Mouse (Mus musculus) right cerebral cortex, postnatal 10 days (tissue): ENCODE results near the gene Trim10.
A peak's percentile ranks its signal among the peaks of the same experiment; 100 is the strongest.
"Not testable (repeated sequence)": the region's sequence is repeated elsewhere in the genome, so short reads cannot be mapped to it uniquely, and the experiment has no call there.

Source experiments
- DNase-seq, 2 experiments: peaks; one replicate each; pipeline ENCODE4 v3.0.0; 2021; ENCODE audit warnings: low spot score in 2 of 2

Gene Trim10

DNA sequence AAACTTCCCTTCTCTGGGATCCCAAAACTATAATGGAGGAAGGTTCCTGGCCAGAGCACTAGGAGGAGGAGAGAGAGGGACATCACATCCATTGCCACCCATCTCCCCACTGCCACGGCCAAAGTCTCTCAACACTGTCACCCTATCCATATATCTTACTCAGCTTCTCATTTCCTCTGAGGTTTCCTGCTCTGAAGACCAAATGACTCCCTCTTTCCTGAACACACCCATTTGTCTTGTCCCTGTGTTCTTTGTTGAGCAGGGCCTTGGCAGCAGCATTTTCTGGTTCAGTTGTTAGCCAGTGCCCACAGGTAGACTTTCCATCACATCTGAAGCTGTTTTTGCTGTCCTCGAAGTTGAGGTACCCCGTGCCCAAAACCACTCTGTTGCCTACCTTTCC is 11.2 kb upstream of the Trim10 start:
- no peak for DNase-seq

- DNase-seq = no peak
These were observed 7.7 kb upstream of the Trim10 start for GRCm38 (mm10) chr17:36861680-36862079.

DNA sequence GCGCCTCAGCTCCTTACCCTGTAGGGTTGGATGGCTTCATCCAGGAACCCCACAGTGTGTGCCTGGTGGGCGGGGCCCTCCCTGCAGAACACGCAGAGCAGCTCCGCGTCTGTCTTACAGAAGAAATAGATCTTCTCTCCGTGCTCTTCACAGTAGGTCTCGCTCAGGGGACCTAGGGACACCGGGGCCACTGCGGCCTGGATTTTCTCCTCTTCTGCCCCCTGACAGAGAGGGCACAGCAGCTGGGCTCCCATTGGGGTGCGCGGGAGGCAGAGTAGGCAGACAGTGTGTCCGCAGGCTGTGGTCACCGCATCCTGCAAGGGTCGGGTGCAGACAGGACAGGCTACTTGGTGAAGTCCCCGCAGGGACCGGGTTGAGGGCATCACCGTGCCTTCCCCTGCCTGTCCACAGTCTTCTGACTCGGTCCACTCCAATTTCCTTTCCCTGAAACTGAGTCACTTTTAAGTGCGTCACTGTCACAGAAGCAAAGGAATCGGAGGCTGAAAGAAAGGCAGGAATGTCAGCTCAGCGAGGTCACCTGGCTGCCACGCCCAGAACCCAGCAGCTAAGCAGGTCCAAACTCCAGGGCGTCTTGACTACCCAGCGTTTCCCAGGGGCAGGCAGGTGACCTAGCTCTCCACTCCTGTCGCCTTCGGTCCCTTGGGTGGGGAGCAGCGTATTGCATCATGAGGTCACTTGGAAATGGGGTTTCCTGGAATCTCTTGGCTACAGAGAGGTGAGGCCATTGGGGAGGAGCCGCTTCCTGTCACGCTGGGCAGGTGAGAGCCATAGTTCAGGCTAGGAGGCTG is 2.5 kb upstream of the Trim10 start, which contains the start of gene Trim15:
TSS of gene Trim15 (minus strand) at position 492 of the 809 bp plus-strand sequence.
- DNase-seq = no peak

- no peak for DNase-seq
These were observed 538 bp upstream of the Trim10 start for GRCm38 (mm10) chr17:36868836-36869235.

DNA sequence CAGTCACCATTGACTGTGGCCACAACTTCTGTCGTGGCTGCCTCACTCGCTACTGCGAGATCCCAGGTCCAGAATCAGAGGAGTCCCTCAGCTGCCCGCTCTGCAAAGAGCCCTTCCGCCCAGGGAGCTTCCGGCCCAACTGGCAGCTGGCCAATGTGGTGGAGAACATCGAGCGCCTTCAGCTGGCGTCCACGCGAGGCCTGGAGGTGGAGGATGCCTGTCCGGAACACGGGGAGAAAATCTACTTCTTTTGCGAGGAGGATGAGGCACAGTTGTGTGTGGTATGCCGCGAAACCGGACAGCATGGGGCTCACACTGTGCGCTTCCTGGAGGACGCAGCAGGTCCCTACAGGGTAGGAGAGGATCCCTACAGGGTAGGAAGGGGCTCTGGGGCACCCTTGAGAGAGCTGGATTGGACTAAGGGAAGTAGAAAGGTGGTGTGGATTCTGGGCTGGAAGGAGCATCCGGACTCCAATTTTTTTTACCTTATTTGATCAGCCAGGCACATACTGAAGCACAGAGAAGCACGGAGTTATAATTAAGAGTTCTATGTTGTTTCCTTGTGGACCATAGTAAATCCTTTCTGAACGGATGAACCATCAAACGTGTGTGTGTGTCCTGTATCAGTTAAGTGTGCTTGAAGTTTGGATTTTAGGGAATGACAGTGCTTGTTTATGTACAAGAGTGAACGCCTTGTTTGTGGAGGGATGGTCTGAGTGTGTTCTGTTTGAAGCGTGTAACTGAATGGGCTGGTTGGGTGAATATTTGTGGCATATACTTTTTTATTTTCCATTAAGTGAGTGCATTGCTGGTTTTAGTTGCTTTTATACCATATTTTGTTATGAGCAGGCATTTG is 809 bp downstream of the Trim10 start:
- DNase-seq = peak in 1 of 2 experiments; percentile 42

DNA sequence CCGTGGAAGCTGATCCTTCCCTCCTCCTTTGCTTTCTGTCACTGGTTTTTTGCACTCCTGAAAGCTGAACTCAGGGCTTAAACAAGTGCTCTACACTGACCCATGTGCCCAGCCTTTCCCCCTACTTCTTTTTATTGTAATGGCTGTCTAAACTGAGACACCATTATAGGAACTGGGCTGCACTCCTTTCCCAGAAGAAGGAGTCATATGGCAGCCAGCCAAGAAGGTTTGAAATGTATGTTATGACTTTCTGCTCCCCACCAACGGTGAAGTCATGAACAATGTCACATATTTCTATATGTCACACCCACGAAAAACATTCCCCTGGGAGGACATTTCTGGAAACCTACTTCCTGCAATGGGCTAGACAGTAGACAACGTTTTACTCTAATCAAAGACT is 5.3 kb downstream of the Trim10 start:
- no peak for DNase-seq

DNA sequence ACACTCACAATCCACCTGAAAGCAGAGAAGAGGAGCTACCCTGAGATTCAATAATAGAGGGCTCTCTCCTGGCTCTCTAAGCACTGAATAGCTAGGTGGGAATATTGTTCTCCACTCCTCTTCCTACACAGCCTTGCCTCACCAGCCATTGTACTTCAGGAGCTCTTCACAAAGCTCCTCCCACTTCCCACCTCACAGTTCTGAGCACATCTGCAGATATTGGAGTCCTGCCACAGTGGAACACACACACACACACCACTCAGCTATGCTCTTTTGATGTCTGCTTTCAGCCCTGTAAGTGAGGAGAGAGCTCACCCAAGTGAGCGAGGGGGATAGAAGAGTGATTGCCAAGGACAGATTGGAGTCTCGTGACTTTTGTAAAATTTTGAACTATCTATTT is 14.0 kb downstream of the Trim10 start:
- no peak for DNase-seq

DNA sequence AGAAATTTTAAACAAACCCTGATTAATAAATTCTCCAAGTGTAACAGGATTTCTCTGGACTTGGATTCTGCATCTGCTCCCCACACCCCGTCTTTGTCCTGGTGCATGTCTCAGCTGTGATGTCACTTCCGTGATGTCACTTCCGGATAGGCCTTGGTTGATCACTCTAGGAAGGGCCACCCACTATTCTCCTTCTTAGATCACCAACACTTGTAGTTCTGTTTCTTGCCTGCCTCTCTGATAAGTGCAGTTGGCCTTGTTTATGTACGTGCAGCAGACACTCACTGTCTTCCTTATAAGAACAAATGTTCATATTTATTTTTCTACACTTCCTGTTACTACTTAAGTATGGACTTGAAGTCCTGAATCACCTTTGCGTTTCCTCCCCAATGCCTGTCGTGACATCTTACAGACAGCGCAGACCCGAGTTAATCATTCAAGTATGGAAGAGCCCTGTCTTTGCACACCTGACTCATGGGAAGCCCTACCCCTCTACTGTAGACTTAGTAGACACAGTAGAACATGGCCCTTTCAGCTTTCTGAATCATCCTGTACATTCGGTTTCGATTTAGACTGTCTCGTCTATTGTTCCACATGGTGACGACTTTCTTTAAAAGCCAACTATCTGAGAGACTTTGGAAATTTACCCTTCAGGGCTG is 15.9 kb downstream of the Trim10 start:
- no peak for DNase-seq

- DNase-seq = no peak
These were observed 20.9 kb downstream of the Trim10 start, which contains the start of gene Trim40 for GRCm38 (mm10) chr17:36890073-36890903. Trim40 (minus strand) TSS chr17:36890123.

DNA sequence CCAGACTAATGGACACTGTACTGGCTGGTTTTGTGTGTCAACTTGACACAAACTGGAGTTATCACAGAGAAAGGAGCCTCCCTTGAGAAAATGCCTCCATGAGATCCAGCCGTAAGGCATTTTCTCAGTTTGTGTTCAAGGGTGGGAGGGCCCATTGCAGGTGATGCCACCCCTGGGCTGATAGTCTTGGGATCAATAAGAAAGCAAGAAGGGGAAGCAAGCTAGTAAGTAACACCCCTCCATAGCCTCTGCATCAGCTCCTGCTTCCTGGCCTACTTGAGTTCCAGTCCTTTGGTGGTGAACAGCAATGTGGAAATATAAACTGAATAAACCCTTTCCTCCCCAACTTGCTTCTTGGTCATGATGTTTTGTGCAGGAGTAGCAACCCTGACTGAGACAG is 22.1 kb downstream of the Trim10 start:
- not testable (repeated sequence) for DNase-seq

GRCm38 (mm10) chr17:36892362-36892761 is 23.0 kb downstream of the Trim10 start:
- DNase-seq = peak; percentile 34 to 48

DNA sequence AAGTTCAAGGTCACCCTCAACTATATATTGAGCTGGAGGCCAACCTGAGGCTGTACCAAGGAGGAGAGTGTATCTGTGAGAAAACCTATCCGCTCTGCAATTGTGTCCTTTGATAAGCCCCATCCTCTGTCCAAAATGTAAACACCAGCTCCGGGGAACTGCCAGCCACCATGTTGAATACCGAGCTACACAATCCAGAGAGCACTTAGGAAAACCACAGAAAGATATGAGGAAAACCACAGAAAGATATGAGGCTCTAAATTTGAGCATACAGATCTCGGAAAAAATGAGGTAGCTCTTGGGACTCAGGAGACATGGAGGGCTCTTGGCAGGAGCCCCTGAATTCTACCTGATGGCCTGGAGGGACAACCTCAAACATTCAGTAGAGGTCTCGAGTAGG is 24.0 kb downstream of the Trim10 start:
- DNase-seq = no peak

DNA sequence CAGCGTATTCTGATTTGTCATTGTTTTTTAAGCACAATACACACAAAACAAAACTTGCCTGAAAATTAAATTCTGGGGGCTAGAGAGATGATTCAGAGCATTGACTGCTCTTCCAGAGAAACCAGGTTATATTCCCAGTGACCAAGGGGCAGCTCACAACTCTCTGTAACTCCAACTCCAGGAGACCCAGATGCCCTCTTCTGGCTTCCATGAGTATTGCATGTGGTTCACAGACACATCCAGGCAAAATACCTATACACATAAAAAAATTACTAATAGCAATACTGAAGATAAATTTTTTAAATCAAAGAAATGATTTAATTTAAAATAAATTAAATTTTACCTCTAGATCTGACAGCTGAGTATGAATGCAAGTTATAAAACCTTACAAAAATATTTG is 27.2 kb downstream of the Trim10 start:
- peak; percentile 31 to 34 for DNase-seq

DNA sequence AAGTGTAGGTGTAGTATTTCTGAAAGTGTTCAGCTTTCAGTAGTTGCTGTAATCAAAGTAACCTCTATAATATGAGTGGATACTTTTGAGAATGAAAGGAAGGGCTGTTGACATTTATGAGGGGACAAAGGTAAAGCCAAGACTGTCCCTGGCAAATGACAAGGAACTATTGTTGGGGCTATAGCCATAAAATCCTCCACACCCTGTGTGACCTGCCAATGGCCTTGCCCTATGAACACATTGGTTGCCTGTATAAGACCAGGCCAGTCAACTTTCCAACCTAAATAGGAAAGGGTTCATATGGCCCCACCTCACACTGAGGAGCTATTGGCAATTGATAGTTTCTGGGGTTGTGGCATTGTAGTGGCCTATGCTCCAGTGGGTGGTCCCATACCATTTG is 27.7 kb downstream of the Trim10 start:
- DNase-seq = no peak

DNA sequence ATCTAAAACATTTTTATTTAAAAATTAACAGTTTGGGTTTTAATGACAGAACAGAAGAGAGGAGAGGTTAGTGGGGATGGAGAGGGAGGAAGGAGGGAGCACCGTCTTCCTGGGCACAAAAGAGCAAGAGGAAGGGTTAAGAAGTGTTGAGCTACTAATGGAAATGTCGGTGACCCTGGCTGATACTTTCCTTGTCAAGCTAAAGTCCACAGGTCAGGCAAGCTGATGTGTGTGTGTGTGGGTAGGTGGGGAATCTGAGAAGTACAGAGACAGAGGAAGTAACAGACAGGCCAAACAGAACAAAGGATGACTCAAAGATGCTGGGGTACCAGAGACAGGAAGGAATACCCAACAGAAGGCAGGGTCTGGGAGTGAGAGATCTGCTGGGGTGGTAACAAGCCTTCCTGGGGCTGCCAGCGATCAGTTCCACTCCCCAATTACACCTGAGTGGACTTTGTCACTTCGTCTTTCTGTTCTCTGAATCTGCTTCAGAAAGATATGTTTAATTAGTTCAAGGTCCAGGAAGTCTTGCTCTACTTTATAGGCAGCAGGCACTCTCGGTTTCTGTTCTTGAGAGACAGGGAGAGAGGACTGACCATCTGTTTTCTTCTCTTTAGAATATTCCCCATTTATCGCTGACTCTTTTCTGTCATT is 28.3 kb downstream of the Trim10 start, which contains the start of gene Trim31:
TSS of gene Trim31 (plus strand) at position 567 of the 654 bp plus-strand sequence.
- DNase-seq = no peak

GRCm38 (mm10) chr17:36899376-36899775 is 30.0 kb downstream of the Trim10 start:
- DNase-seq = no peak

- peak in 1 of 2 experiments; percentile 23 for DNase-seq
These were observed 30.6 kb downstream of the Trim10 start for GRCm38 (mm10) chr17:36900001-36900400.

DNA sequence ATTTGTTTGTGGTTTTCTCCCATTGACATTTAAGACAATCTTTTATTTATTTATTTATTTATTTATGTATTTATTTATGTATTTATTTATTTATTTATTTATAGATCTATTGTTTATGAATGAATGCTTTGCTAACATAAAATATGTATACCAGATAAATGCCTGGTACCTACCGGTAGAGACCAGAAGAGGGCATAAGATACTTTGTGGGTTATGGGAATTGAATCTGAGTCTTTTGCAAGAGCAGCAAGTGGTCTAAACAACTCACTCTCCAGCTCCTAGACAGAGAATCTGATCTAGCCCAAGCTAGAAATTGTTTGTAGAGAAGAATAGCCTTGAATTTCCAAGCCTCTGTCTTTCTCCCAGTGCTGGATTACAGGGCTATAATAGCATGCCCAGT is 31.3 kb downstream of the Trim10 start:
- no peak for DNase-seq

GRCm38 (mm10) chr17:36903651-36904050 is 34.3 kb downstream of the Trim10 start:
- DNase-seq = no peak

DNA sequence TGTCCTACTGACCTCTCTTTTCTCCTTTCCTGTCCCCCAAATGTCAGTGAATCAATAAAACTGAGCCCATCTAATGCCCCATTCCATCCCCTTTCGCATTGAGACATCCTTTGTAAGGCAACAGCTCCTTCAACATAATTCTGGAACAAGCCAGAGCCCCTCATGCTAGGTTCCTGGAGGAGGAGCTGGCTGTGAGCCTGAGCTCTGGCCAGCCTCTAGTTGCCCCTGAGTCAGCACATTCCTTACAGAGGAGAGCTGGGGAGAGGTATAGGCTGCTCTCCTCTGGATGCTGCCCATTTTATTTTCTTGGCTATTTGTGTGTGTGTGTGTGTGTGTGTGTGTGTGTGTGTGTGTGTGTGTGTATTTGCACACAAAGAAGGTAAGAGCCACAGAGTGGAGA is 38.9 kb downstream of the Trim10 start:
- no peak for DNase-seq

GRCm38 (mm10) chr17:36909802-36910201 is 40.4 kb downstream of the Trim10 start:
- DNase-seq = no peak
